Mouse (Mus musculus) embryonic fibroblast, embryonic 13.5 days (primary cell): Measurements from ENCODE around the gene Abl1.

Experiments used
- CTCF ChIP-seq: IDR thresholded peaks from 2 replicates; pipeline ENCODE4 v1.5.1; 2011; ENCODE audit warnings: mild to moderate bottlenecking, control low read depth, low read length, moderate library complexity, borderline replicate concordance; ENCODE audit not compliant: insufficient read depth
- POLR2A ChIP-seq: IDR thresholded peaks from 2 replicates; pipeline ENCODE4 v1.6.1; 2011; ENCODE audit warnings: low read depth, mild to moderate bottlenecking, control low read depth, low read length, moderate library complexity

DNA sequence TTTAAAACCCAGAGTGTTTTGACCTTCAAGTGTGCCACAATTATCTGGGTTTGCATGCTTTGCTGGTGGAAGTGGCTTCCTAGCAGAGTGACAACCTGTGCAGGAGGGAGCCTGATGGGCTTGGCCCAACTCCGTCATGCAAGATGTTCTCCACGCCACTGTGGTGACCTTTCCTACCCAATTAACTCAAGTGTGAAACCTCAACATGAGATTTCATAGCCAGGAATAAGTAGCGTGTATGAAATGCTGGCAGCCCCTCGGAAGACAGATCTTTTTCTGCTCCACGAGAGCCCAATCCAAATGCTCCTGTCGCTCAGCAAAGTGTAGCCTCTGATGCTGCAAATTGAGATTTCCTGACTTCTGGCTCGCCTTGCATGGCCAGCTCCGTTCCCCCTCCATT is 103.1 kb downstream of the Abl1 start:
- TF ChIP-seq CTCF: no peak
- TF ChIP-seq POLR2A: no peak
